Mouse (Mus musculus) gastrocnemius, postnatal 10 days (tissue): ENCODE data around the gene Cyp1b1. TPM values are rescaled to one million over a fixed set of nuclear protein-coding genes. Genes with fewer than 3 reads are reported as not detected.

Experiments used
- total RNA-seq, 2 experiments: library from RNA; stranded (reverse); gene quantifications; 2 replicates each; pipeline ENCODE4 v1.2.3; 2021

The Cyp1b1 gene
- total RNA-seq, 2 experiments from 2014 or later: 0.47 to 1.5 TPM

Other genes with a start within 250 kb of the Cyp1b1 start
- gene Rmdn2, start 103.2 kb downstream of the Cyp1b1 start, total RNA-seq: 1 to 10 TPM; 7.1 to 7.5 TPM
- gene Atl2, start 181.1 kb upstream of the Cyp1b1 start, total RNA-seq: 10 to 100 TPM; 71.2 to 75.2 TPM